Mouse (Mus musculus): ENCODE measurements around the gene Nppc. TPM values are rescaled to one million over a fixed set of nuclear protein-coding genes. Genes with fewer than 3 reads are reported as not detected.

Nppc gene
- polyA plus RNA-seq, 1 experiment from 2014 or later, result 4.6 TPM

- ATAC-seq (ENCODE audit: insufficient read depth, low FRiP score), result no peak
- Histone ChIP-seq H3K4me1 (ENCODE audit: control insufficient read depth, insufficient read depth, low read length) (peaks cover 13% of the 10 kb centered on the region; the same call in 1 of the 2 replicates), H3K27ac (ENCODE audit: low read length) (no peak overlapping the region), H3K9me3 (replicated peaks; ENCODE audit: control insufficient read depth, low read length) (no peaks in the 10 kb centered on the region), H3K9ac (ENCODE audit: low read length) (no peak overlapping the region), H3K36me3 (ENCODE audit: control insufficient read depth, insufficient read depth, low read length) (no peaks in the 10 kb centered on the region), H3K27me3 (ENCODE audit: control insufficient read depth, insufficient read depth, low read length) (peaks cover 18% of the 10 kb centered on the region; the same call in 1 of the 2 replicates), H3K4me2 (ENCODE audit: low read depth, low read length) (no peak overlapping the region), H3K4me3 (replicated peaks; ENCODE audit: low read length) (no peak overlapping the region)
- 31% methylated on average over 9 of the region's 9 CpGs for WGBS
Observed at GRCm38 (mm10) chr1:86674385-86674784, 4.0 kb upstream of the Nppc start.

DNA sequence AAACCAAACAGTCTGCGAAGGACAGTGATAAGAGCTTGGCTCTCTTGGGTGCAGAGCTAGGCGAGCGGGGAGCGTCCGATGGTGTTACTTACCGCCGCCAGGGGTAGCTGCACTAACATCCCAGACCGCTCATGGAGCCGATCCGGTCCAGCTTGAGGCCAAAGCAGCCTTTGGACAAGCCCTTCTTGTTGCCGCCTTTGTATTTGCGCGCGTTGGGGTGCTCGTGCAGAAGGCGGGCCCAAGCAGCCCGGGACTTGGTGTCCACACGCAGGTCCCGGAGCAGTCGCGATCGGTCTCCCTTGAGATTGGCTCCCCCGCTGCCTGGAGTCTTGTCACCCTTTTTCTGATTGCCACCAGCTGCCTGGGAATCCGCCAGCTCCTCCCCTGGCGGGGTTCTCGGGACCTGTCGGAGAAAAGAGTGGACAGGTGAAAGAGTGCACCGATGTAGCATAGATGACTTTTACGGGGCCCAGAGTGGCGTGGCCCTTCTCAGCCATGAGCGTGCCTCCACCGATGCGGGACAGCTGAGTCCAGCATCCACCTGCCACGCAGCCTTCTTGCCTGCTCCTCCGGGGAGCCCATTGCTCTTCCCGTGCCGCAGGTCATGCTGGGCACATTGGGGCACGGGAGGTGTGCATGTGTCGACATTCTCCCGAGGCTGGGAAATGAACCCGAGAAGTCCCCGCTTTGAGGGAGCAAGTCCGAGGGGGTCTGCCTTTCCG is 658 bp downstream of the Nppc start:
- H3K9ac ChIP-seq (ENCODE audit: low read length), result peak overlapping the region; percentile 61
- peak overlapping the region; percentile 58 for H3K4me3 ChIP-seq (replicated peaks; ENCODE audit: low read length)
- no peaks in the 10 kb centered on the region for H3K9me3 ChIP-seq (replicated peaks; ENCODE audit: control insufficient read depth, low read length)
- H3K36me3 ChIP-seq (ENCODE audit: control insufficient read depth, insufficient read depth, low read length), result no peaks in the 10 kb centered on the region
- 2% methylated on average over 44 of the region's 44 CpGs for WGBS
- peaks cover 13% of the 10 kb centered on the region; the same call in 1 of the 2 replicates for H3K4me1 ChIP-seq (ENCODE audit: control insufficient read depth, insufficient read depth, low read length)
- H3K27ac ChIP-seq (ENCODE audit: low read length), result no peak overlapping the region
- peak; percentile 72; the same call in 1 of the 2 replicates for ATAC-seq (ENCODE audit: insufficient read depth, low FRiP score)
- H3K4me2 ChIP-seq (ENCODE audit: low read depth, low read length), result peak overlapping the region; percentile 98
- H3K27me3 ChIP-seq (ENCODE audit: control insufficient read depth, insufficient read depth, low read length), result peaks cover 33% of the 10 kb centered on the region

DNA sequence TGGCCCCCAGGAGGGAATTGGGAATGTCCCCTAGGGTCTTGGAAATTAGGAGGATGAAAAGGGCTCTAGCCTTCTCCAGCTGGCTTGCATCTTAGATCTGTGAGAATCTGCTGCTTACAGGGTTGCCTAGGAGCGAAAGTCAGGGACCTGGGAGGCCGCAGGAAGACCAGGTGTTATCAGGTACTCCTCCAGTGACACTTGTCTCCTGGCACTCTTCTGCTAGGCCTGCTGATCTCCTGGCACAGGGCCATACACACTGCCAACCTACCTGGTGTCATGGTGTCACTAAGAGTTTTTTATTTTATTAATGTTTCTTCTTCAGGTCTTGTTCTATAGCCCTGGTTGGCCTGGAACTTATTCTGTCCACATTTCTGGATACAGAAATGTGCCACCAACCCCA is 5.3 kb downstream of the Nppc start:
- H3K36me3 ChIP-seq (ENCODE audit: control insufficient read depth, insufficient read depth, low read length), result no peaks in the 10 kb centered on the region
- H3K9me3 ChIP-seq (replicated peaks; ENCODE audit: control insufficient read depth, low read length), result no peaks in the 10 kb centered on the region
- H3K27me3 ChIP-seq (ENCODE audit: control insufficient read depth, insufficient read depth, low read length), result peaks cover 20% of the 10 kb centered on the region
- no peak overlapping the region for H3K27ac ChIP-seq (ENCODE audit: low read length)
- H3K4me2 ChIP-seq (ENCODE audit: low read depth, low read length), result no peak overlapping the region
- no peak for ATAC-seq (ENCODE audit: insufficient read depth, low FRiP score)
- H3K4me3 ChIP-seq (replicated peaks; ENCODE audit: low read length), result no peak overlapping the region
- WGBS, result 81% methylated on average over 2 of the region's 2 CpGs
- H3K9ac ChIP-seq (ENCODE audit: low read length), result no peak overlapping the region
- H3K4me1 ChIP-seq (ENCODE audit: control insufficient read depth, insufficient read depth, low read length), result 0 out of 2 replicates have a peak, but pooled peaks cover 5% of the 10 kb centered on the region

DNA sequence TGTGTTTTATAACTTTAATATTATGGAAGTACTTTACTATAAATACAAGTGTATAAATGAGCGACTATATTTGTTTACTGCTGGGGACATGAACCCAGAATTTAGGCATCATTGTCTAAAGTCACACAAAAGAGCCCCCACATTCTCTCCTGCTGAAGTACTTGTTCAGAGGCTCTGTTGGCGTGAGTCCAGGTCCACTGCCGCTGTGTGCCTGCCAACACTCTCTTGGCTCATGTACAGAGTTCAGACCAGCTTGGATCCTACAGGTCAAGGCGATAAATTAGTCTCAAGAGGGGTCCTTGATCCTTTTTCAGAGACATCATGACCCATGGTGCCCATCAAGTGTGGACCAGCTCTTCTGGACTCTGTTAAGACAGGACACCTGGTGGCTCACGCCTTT is 13.3 kb downstream of the Nppc start:
- H3K9ac ChIP-seq (ENCODE audit: low read length), result no peak overlapping the region
- no peak overlapping the region for H3K4me2 ChIP-seq (ENCODE audit: low read depth, low read length)
- no peaks in the 10 kb centered on the region for H3K9me3 ChIP-seq (replicated peaks; ENCODE audit: control insufficient read depth, low read length)
- no peak overlapping the region for H3K4me3 ChIP-seq (replicated peaks; ENCODE audit: low read length)
- no peaks in the 10 kb centered on the region for H3K27me3 ChIP-seq (ENCODE audit: control insufficient read depth, insufficient read depth, low read length)
- 70% methylated on average over 5 of the region's 5 CpGs for WGBS
- no peak overlapping the region for H3K27ac ChIP-seq (ENCODE audit: low read length)
- no peaks in the 10 kb centered on the region for H3K36me3 ChIP-seq (ENCODE audit: control insufficient read depth, insufficient read depth, low read length)
- ATAC-seq (ENCODE audit: insufficient read depth, low FRiP score), result no peak
- H3K4me1 ChIP-seq (ENCODE audit: control insufficient read depth, insufficient read depth, low read length), result no peaks in the 10 kb centered on the region

DNA sequence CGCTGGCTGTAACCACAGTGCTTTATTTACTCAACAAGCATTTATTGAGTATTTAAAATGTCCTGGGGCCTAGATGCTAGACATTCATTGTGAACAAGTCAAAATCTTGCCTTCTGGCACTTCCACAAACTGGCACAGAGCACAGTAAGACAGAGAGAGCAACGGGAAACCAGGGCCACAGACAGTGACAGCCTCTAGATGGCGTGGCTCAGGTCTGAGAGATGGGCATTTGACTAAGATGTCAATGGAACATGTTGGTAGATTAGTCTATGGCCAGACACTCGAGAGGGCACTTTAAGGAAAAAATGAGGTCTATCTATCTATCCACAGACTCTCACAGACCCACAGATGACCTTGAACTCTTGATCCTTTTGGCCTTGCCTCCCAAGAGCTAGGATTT is 17.7 kb downstream of the Nppc start:
- Histone ChIP-seq H3K9ac (ENCODE audit: low read length) (no peak overlapping the region), H3K27ac (ENCODE audit: low read length) (no peak overlapping the region), H3K27me3 (ENCODE audit: control insufficient read depth, insufficient read depth, low read length) (no peaks in the 10 kb centered on the region), H3K4me2 (ENCODE audit: low read depth, low read length) (no peak overlapping the region), H3K4me3 (replicated peaks; ENCODE audit: low read length) (no peak overlapping the region), H3K4me1 (ENCODE audit: control insufficient read depth, insufficient read depth, low read length) (no peaks in the 10 kb centered on the region), H3K9me3 (replicated peaks; ENCODE audit: control insufficient read depth, low read length) (no peaks in the 10 kb centered on the region), H3K36me3 (ENCODE audit: control insufficient read depth, insufficient read depth, low read length) (no peaks in the 10 kb centered on the region)
- WGBS, result 47% methylated on average over 4 of the region's 4 CpGs
- ATAC-seq (ENCODE audit: insufficient read depth, low FRiP score), result no peak

DNA sequence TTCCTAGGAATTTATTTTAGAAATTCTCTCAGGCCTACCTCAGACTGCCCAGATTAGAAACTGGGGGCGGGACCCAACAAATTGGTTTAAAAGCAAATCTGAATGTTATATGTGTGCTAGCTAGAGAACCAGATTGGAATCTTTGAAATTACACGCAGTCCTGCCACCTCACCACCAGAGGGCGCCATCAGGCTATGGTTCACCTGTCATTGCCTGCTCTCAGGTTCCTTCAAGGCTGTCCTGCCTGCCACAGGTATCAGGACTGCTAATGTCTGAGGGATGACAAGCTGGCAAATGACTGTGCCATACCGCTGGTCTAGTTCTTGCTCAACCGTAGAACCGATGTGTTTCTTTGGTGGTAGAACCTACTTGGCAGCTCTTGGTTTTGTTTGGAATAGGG is 20.1 kb downstream of the Nppc start:
- WGBS, result 17% methylated on average over 6 of the region's 6 CpGs
- H3K9ac ChIP-seq (ENCODE audit: low read length), result no peak overlapping the region

DNA sequence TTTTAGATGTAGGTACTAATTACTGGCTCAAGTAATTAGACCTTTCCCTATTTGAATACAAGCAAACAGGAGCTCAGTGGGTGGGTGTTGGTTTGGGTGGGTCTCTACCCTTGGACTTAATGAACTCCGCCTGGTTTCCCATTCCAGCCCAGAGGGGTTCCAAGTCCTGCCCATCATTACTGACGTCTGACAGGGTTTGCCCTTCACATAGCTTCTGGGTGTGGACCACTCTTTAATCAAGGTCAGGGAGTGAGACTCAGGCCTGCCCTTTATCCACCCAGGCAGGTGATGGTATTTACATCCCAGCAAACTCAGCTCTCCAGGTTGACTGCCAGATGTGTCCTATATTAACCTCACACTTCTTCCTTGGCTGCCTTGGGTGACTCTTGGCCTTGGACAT is 22.9 kb downstream of the Nppc start:
- Histone ChIP-seq H3K9ac (ENCODE audit: low read length) (no peak overlapping the region), H3K36me3 (ENCODE audit: control insufficient read depth, insufficient read depth, low read length) (no peaks in the 10 kb centered on the region), H3K4me1 (ENCODE audit: control insufficient read depth, insufficient read depth, low read length) (no peaks in the 10 kb centered on the region), H3K4me3 (replicated peaks; ENCODE audit: low read length) (no peak overlapping the region), H3K4me2 (ENCODE audit: low read depth, low read length) (no peak overlapping the region), H3K27me3 (ENCODE audit: control insufficient read depth, insufficient read depth, low read length) (no peaks in the 10 kb centered on the region), H3K9me3 (replicated peaks; ENCODE audit: control insufficient read depth, low read length) (no peaks in the 10 kb centered on the region), H3K27ac (ENCODE audit: low read length) (no peak overlapping the region)
- ATAC-seq (ENCODE audit: insufficient read depth, low FRiP score), result no peak
- 55% methylated on average over 2 of the region's 2 CpGs for WGBS

More for the DNA sequence above, 20.1 kb downstream of the Nppc start:
- no peak for ATAC-seq (ENCODE audit: insufficient read depth, low FRiP score)
- Histone ChIP-seq H3K4me3 (replicated peaks; ENCODE audit: low read length) (no peak overlapping the region), H3K4me2 (ENCODE audit: low read depth, low read length) (no peak overlapping the region), H3K4me1 (ENCODE audit: control insufficient read depth, insufficient read depth, low read length) (no peaks in the 10 kb centered on the region), H3K36me3 (ENCODE audit: control insufficient read depth, insufficient read depth, low read length) (no peaks in the 10 kb centered on the region), H3K27ac (ENCODE audit: low read length) (no peak overlapping the region), H3K27me3 (ENCODE audit: control insufficient read depth, insufficient read depth, low read length) (no peaks in the 10 kb centered on the region), H3K9me3 (replicated peaks; ENCODE audit: control insufficient read depth, low read length) (no peaks in the 10 kb centered on the region)

GRCm38 (mm10) chr1:86643101-86643809 is 27.1 kb downstream of the Nppc start:
- Histone ChIP-seq H3K9ac (ENCODE audit: low read length) (no peak overlapping the region), H3K36me3 (ENCODE audit: control insufficient read depth, insufficient read depth, low read length) (no peaks in the 10 kb centered on the region), H3K4me1 (ENCODE audit: control insufficient read depth, insufficient read depth, low read length) (no peaks in the 10 kb centered on the region), H3K4me2 (ENCODE audit: low read depth, low read length) (no peak overlapping the region), H3K9me3 (replicated peaks; ENCODE audit: control insufficient read depth, low read length) (no peaks in the 10 kb centered on the region), H3K27ac (ENCODE audit: low read length) (peak overlapping the region; percentile 22; the same call in 1 of the 2 replicates), H3K27me3 (ENCODE audit: control insufficient read depth, insufficient read depth, low read length) (no peaks in the 10 kb centered on the region), H3K4me3 (replicated peaks; ENCODE audit: low read length) (no peak overlapping the region)
- WGBS, result 52% methylated on average over 13 of the region's 13 CpGs
- peak; percentile 75; the same call in 1 of the 2 replicates for ATAC-seq (ENCODE audit: insufficient read depth, low FRiP score)

GRCm38 (mm10) chr1:86634751-86635359 is 35.5 kb downstream of the Nppc start:
- WGBS, result 54% methylated on average over 6 of the region's 6 CpGs
- peaks cover 14% of the 10 kb centered on the region for H3K4me1 ChIP-seq (ENCODE audit: control insufficient read depth, insufficient read depth, low read length)

More at GRCm38 (mm10) chr1:86634751-86635359, 35.5 kb downstream of the Nppc start:
- no peak for ATAC-seq (ENCODE audit: insufficient read depth, low FRiP score)
- Histone ChIP-seq H3K27ac (ENCODE audit: low read length) (no peak overlapping the region), H3K36me3 (ENCODE audit: control insufficient read depth, insufficient read depth, low read length) (no peaks in the 10 kb centered on the region), H3K4me2 (ENCODE audit: low read depth, low read length) (no peak overlapping the region), H3K9ac (ENCODE audit: low read length) (no peak overlapping the region), H3K9me3 (replicated peaks; ENCODE audit: control insufficient read depth, low read length) (no peaks in the 10 kb centered on the region), H3K4me3 (replicated peaks; ENCODE audit: low read length) (no peak overlapping the region), H3K27me3 (ENCODE audit: control insufficient read depth, insufficient read depth, low read length) (no peaks in the 10 kb centered on the region)

All from stomach, embryonic 16.5 days (tissue).